Mouse (Mus musculus): ENCODE results near the gene Sema4d. TPM values are rescaled to one million over a fixed set of nuclear protein-coding genes. Genes with fewer than 3 reads are reported as not detected.

Sema4d gene
- polyA plus RNA-seq, 1 experiment = 3.1 TPM

DNA sequence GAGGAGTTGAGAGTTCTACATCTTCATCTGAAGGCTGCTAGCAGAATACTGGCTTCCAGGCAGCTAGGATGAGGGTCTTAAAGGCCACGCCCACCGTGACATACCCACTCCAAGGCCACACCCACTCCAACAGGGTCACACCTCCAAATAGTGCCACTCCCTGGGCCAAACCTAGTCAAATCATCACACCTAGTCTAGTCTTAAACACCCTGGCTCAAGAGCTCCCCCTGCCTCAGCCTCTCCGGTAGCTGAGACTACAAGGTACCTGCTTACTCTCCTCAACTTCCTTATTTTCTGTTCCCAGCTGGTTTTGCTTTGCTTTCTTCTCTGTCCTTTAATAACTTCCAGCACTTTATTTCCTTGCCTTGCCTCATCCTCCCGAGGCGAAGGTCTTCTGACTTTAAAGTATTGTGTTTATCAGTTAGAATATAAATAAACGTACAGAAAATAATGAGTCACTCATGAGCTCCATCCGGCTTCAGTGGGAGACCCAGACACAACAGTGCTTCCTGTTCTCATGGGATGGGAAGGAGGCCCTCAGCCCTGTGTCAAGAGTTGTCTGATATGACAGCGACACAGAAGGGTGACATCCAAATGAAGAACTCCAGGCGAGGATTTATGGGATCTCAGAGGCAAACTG is 22.4 kb upstream of the Sema4d start:
- Histone ChIP-seq H3K27ac (ENCODE audit: insufficient read depth, low read length) (no peak overlapping the region), H3K4me1 (ENCODE audit: control insufficient read depth, insufficient read depth, low read length) (no peaks in the 10 kb centered on the region), H3K4me3 (ENCODE audit: insufficient read depth, low read length) (no peak overlapping the region)
- TF ChIP-seq POLR2A (IDR thresholded peaks at IDR 0.05; ENCODE audit: low read depth, low read length) (no peak), CTCF (IDR thresholded peaks at IDR 0.05; ENCODE audit: borderline replicate concordance, insufficient read depth, low read length) (no peak)

DNA sequence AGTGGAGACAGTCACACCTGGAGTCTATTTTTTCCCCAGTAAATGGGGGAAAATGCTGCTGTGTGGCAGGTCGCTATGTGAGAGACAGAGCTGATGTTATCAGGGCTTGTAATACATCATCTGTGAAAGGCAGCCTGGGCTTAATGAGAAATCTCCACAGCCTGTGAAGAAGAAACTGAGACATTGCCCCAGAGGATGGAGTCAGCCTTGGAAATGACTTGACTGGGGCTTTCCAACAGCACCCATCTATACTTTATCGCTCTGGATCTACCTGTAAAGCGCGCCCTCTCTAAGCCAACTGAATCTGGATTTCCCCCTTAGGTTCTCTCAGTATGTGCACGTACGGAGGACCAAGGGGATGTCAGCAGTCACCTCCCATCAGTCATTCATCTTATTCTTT is 21.1 kb upstream of the Sema4d start:
- TF ChIP-seq POLR2A (IDR thresholded peaks at IDR 0.05; ENCODE audit: low read depth, low read length) (no peak), CTCF (IDR thresholded peaks at IDR 0.05; ENCODE audit: borderline replicate concordance, insufficient read depth, low read length) (no peak)
- no peak overlapping the region for H3K4me3 ChIP-seq (ENCODE audit: insufficient read depth, low read length)
- H3K4me1 ChIP-seq (ENCODE audit: control insufficient read depth, insufficient read depth, low read length) = no peaks in the 10 kb centered on the region
- no peak overlapping the region for H3K27ac ChIP-seq (ENCODE audit: insufficient read depth, low read length)

DNA sequence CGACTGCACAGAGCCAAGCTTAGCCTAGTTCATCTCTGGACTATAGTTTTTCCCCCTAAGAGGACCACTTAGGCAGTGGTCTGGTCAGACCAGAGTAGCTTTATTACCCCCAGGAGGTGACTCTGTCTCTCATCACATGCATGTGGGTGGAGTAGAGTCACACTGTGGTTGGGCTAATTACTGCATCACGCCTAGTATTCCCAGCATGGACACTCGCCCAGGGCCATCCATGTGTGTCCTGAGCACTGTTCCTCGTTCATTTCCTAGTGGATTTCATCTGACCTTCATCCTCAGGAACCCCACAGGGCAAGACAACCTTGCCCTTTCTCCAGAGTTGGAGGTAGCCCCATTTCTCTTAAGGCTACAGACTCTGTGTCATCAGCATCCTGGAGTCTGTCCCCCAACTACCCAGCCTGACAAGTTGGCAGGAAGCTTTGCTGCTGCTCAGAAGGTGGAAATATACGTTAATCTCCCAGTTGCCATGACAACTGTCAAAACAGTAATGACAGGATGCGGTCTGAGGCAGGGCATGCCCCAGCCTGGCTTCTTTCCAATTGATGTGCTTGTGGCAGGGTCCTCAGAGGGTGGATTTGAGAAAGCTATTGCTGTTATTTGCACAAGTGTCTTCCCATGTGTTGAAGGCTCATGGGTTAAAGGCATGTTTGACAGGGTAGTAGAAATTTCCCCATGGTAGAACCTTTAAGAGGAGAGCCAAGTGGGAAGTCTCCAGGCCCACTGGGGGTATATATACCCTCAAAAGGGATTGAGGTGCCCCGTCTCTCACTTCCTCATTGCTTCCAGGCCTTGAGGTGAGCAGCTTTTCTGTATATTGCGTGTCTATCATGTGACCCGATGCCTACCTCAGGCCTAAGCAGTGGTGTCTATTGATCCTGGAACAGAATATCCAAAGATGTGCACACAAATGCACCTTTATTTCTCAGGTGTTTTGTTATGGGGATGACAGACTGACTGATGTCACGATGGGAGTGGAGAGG is 20.4 kb upstream of the Sema4d start:
- no peak overlapping the region for H3K4me3 ChIP-seq (ENCODE audit: insufficient read depth, low read length)
- no peak for TF ChIP-seq CTCF (IDR thresholded peaks at IDR 0.05; ENCODE audit: borderline replicate concordance, insufficient read depth, low read length)
- TF ChIP-seq POLR2A (IDR thresholded peaks at IDR 0.05; ENCODE audit: low read depth, low read length) = no peak
- no peak overlapping the region for H3K27ac ChIP-seq (ENCODE audit: insufficient read depth, low read length)
- no peaks in the 10 kb centered on the region for H3K4me1 ChIP-seq (ENCODE audit: control insufficient read depth, insufficient read depth, low read length)

DNA sequence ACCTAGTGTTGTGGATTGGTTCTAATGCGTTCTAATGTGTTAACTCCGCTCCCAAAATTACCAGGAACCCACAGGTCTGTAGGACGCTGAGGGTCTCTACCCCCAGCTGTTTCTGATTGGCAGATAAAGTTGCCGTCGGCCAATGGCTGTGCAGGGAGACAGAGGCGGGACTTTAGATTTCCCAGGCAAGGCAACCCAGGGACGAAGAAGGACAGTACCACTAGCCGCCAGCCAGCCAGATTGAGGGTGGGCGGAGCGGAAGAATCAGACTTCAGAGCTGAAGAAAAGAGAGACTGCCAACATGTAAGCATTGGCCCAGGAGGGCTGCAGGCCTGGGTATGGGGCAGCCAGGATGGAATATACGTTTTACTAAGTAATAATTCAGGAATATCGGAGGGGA is 14.6 kb upstream of the Sema4d start:
- no peak overlapping the region for H3K27ac ChIP-seq (ENCODE audit: insufficient read depth, low read length)
- no peak for TF ChIP-seq POLR2A (IDR thresholded peaks at IDR 0.05; ENCODE audit: low read depth, low read length)
- no peak for TF ChIP-seq CTCF (IDR thresholded peaks at IDR 0.05; ENCODE audit: borderline replicate concordance, insufficient read depth, low read length)
- H3K4me1 ChIP-seq (ENCODE audit: control insufficient read depth, insufficient read depth, low read length) = peaks cover 7% of the 10 kb centered on the region
- no peak overlapping the region for H3K4me3 ChIP-seq (ENCODE audit: insufficient read depth, low read length)

- no peak overlapping the region for H3K4me3 ChIP-seq (ENCODE audit: insufficient read depth, low read length)
- no peak for TF ChIP-seq POLR2A (IDR thresholded peaks at IDR 0.05; ENCODE audit: low read depth, low read length)
- no peak for TF ChIP-seq CTCF (IDR thresholded peaks at IDR 0.05; ENCODE audit: borderline replicate concordance, insufficient read depth, low read length)
- peaks cover 7% of the 10 kb centered on the region for H3K4me1 ChIP-seq (ENCODE audit: control insufficient read depth, insufficient read depth, low read length)
- H3K27ac ChIP-seq (ENCODE audit: insufficient read depth, low read length) = no peak overlapping the region
These were observed 12.7 kb upstream of the Sema4d start for GRCm38 (mm10) chr13:51806220-51806619.

GRCm38 (mm10) chr13:51805634-51806033 is 12.1 kb upstream of the Sema4d start:
- Histone ChIP-seq H3K27ac (ENCODE audit: insufficient read depth, low read length) (no peak overlapping the region), H3K4me1 (ENCODE audit: control insufficient read depth, insufficient read depth, low read length) (peaks cover 7% of the 10 kb centered on the region), H3K4me3 (ENCODE audit: insufficient read depth, low read length) (no peak overlapping the region)
- TF ChIP-seq CTCF (IDR thresholded peaks at IDR 0.05; ENCODE audit: borderline replicate concordance, insufficient read depth, low read length) (no peak), POLR2A (IDR thresholded peaks at IDR 0.05; ENCODE audit: low read depth, low read length) (no peak)

DNA sequence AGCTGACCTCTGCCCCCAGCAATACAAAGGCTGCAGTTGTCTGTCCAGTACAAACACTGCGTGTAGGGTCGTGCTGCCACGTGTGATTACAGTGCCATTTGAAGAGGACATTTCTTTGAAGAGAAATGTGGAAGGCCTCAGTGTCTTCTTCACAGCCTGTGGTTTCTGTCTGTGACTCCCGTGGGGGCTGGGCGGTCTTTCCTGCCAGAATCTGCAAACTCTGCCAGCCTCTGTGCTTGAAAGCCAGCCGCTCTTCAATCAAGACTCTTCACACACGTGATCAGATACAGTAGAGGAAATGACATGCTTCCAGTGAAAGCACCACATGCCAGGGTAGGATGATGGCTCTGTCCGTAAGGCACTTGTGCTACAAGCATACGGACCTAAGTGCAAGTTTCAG is 7.4 kb upstream of the Sema4d start:
- no peak overlapping the region for H3K4me3 ChIP-seq (ENCODE audit: insufficient read depth, low read length)

DNA sequence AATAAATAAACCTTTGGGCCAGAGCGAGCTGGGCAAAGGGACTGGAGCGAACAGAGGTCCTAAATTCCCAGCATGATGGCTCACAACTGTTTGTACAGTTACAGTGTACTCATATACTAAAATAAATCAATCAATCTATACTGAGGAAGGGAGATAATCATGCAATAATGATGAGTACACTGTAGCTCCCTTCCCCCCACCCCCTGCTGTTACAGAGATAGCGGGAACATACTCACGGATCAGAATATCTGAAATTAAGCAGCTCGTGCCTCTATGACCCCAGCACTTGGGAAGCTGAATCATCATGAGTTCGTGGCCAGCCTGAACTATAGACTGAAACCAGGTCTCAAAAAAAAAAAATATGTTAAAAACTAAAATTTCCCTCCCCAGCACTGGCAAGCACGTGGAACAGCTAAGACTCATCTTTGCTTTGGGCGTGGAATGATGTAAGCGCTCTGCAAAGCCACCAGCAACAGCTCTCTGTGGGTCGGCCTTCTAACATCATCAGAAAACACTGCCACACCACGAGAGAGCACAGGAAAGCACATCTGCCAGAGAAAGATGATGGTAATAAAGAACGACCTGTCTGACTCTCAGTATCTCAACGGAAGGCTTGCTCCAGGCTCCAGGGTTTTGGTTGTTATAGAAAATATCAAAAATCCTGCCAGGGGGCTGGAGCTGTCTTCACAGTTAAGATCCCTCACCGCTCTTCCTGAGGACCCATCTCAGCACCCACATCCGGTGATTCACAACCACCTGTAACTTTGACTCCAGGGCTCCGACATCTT is 6.4 kb upstream of the Sema4d start:
- Histone ChIP-seq H3K27ac (ENCODE audit: insufficient read depth, low read length) (no peak overlapping the region), H3K4me1 (ENCODE audit: control insufficient read depth, insufficient read depth, low read length) (no peaks in the 10 kb centered on the region)
- TF ChIP-seq POLR2A (IDR thresholded peaks at IDR 0.05; ENCODE audit: low read depth, low read length) = no peak
- TF ChIP-seq CTCF (IDR thresholded peaks at IDR 0.05; ENCODE audit: borderline replicate concordance, insufficient read depth, low read length) = no peak

More for the DNA sequence above, 7.4 kb upstream of the Sema4d start:
- TF ChIP-seq CTCF (IDR thresholded peaks at IDR 0.05; ENCODE audit: borderline replicate concordance, insufficient read depth, low read length) (no peak), POLR2A (IDR thresholded peaks at IDR 0.05; ENCODE audit: low read depth, low read length) (no peak)
- Histone ChIP-seq H3K27ac (ENCODE audit: insufficient read depth, low read length) (no peak overlapping the region), H3K4me1 (ENCODE audit: control insufficient read depth, insufficient read depth, low read length) (no peaks in the 10 kb centered on the region)

DNA sequence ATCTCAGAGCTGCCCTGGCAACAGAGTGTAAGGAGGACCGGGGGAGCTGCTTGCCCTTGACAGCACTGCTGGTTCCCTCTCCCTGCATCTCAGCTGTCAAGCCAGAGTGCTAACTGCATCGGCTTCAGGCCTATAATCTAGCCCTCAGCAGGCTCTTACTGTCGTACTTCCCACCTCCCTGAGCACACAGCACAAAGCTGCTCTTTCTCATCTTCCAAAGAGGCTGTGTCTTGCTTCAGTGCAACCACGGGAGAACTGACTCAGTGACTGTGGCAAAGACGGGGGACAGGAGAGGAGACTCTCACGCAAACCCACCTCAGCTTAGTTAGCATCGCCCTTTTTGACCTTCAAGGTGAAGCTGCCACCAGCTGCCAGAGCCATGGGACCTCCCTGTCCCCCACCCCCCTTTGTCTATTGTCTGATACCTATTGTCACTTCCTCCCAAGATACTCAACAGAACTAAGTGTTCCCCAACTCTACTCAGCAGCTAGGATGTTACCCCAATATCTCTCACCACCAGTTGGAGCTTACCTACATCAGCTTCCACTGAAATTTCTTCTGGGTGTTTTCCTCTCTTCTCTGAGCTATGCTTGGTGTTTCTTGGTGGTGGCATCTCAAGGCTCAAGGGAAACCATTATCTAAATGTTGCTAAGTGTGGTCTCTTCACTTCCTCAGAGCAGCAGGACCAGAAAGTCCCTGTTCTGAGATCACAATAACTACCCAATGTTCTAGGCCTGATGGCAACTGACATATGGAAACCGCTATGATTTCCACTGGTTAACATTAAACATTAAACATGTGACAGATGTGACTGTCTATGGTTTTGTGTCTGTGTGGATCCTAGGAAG is 4.6 kb upstream of the Sema4d start:
- Histone ChIP-seq H3K4me1 (ENCODE audit: control insufficient read depth, insufficient read depth, low read length) (no peaks in the 10 kb centered on the region), H3K27ac (ENCODE audit: insufficient read depth, low read length) (no peak overlapping the region), H3K4me3 (ENCODE audit: insufficient read depth, low read length) (no peak overlapping the region)
- TF ChIP-seq CTCF (IDR thresholded peaks at IDR 0.05; ENCODE audit: borderline replicate concordance, insufficient read depth, low read length) (no peak), POLR2A (IDR thresholded peaks at IDR 0.05; ENCODE audit: low read depth, low read length) (no peak)

More for the DNA sequence above, 6.4 kb upstream of the Sema4d start:
- no peak overlapping the region for H3K4me3 ChIP-seq (ENCODE audit: insufficient read depth, low read length)
